Mouse (Mus musculus): ENCODE measurements around the gene Fgfr2. TPM values are rescaled to one million over a fixed set of nuclear protein-coding genes. Genes with fewer than 3 reads are reported as not detected.

Fgfr2 gene
- polyA plus RNA-seq, 1 experiment from 2014 or later, result 47.9 TPM

DNA sequence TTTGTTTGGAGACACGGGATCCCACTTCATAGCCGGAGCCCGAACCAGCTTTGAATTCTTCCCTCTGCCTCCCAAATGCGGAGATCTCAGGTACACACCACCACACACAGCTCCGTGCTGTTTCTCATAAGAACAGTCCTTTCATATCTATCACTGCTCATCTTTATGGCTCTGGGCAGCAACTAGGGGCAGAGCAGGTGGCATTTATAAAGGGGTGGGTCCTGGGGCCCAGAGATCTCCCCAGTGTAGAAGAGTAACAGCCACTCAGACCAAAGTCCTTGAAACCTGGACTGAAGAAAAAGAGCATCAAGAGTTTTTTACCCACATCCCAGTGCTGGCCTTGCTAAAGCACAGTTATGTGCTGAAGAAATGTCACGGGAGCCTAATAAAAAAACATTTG, 542.6 kb downstream of the Fgfr2 start:
- Histone ChIP-seq H3K27me3 (peaks cover 14% of the 10 kb centered on the region; the same call in 1 of the 2 replicates), H3K4me2 (no peak overlapping the region), H3K36me3 (ENCODE audit: poor library complexity, severe bottlenecking) (no peaks in the 10 kb centered on the region), H3K27ac (no peak overlapping the region), H3K4me1 (peaks cover 5% of the 10 kb centered on the region; the same call in 1 of the 2 replicates), H3K9ac (no peak overlapping the region), H3K9me3 (replicated peaks) (no peaks in the 10 kb centered on the region), H3K4me3 (no peak overlapping the region)
- 76% methylated on average over 6 of the region's 6 CpGs for WGBS
- no peak for ATAC-seq

DNA sequence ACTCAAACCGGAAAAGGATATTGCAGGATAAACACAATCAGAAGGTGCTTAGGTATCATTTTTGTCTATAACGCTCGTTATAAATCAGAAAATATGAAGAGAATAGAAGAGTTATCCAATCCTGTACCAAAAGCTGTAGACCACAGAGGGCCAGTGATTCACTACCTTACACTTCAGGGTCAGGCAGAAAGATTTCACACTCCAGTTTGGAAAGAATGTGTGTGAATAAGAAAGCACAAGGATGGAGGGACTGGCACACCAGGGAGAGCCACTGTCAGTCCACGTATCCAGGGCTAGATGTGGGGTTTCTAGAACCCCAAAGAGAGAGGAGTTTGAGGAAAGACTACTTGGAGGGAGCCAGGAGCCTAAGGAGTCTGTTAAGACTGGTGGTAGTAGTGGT, 546.3 kb downstream of the Fgfr2 start:
- H3K4me2 ChIP-seq, result peak overlapping the region; percentile 73; the same call in 1 of the 2 replicates
- WGBS, result 49% methylated on average over 4 of the region's 4 CpGs

DNA sequence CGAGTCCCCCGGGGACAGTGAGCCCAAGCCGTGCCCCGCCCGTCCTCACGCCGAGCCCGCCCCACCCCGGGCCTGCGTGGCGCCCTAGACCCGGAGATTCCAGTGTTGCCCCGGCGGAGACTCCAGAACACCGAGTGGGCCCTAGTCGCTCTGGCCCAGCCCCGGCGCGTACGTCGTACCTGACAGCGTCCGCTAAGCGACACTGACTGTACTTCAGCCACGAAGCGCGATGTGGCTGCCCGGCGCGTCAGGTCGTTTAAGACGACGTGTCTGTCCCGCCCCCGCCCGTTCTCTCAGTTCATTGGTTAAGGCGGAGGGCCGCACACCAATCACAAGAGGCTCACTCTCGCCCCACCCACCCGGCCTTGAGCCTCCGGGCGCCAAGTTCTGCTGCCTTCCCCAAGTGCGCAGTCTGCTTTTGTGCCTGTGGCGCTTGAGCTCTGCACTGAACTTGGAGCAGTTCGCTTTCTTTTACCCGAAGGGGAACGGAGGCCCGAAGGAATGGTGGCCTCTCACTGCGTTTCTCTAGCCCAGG, 547.0 kb downstream of the Fgfr2 start, which contains the start of gene Oat:
Oat (minus strand) TSS at position 283 of the 535 bp plus-strand sequence.
- peaks cover 41% of the 10 kb centered on the region for H3K4me1 ChIP-seq
- H3K9ac ChIP-seq, result peak within 1 kb of the TSS; percentile 76
- peaks cover 14% of the 10 kb centered on the region; the same call in 1 of the 2 replicates for H3K27me3 ChIP-seq
- H3K9me3 ChIP-seq (replicated peaks), result no peaks in the 10 kb centered on the region
- ATAC-seq, result peak; percentile 96
- under 1% methylated on average over 49 of the region's 49 CpGs for WGBS
- H3K36me3 ChIP-seq (ENCODE audit: poor library complexity, severe bottlenecking), result no peaks in the 10 kb centered on the region
- H3K27ac ChIP-seq, result peak within 1 kb of the TSS; percentile 84
- peak within 1 kb of the TSS; percentile 76 for H3K4me3 ChIP-seq
- H3K4me2 ChIP-seq, result peak within 1 kb of the TSS; percentile 73

More for the DNA sequence above, 546.3 kb downstream of the Fgfr2 start:
- no peak overlapping the region for H3K9ac ChIP-seq
- no peak overlapping the region for H3K27ac ChIP-seq
- no peaks in the 10 kb centered on the region for H3K36me3 ChIP-seq (ENCODE audit: poor library complexity, severe bottlenecking)
- ATAC-seq, result no peak
- peaks cover 14% of the 10 kb centered on the region; the same call in 1 of the 2 replicates for H3K27me3 ChIP-seq
- no peak overlapping the region for H3K4me3 ChIP-seq
- no peaks in the 10 kb centered on the region for H3K9me3 ChIP-seq (replicated peaks)
- peaks cover 37% of the 10 kb centered on the region for H3K4me1 ChIP-seq

- Histone ChIP-seq H3K36me3 (ENCODE audit: poor library complexity, severe bottlenecking) (no peaks in the 10 kb centered on the region), H3K4me1 (peaks cover 41% of the 10 kb centered on the region), H3K4me3 (peak overlapping the region; percentile 76), H3K27me3 (peaks cover 14% of the 10 kb centered on the region; the same call in 1 of the 2 replicates), H3K9me3 (replicated peaks) (no peaks in the 10 kb centered on the region), H3K4me2 (peak overlapping the region; percentile 73), H3K9ac (peak overlapping the region; percentile 76), H3K27ac (peak overlapping the region; percentile 84)
- WGBS, result 0% methylated on average over 10 of the region's 13 CpGs
- ATAC-seq, result peak; percentile 91
Observed at GRCm38 (mm10) chr7:132575623-132576022, 547.5 kb downstream of the Fgfr2 start.

GRCm38 (mm10) chr7:132574646-132575045, 548.5 kb downstream of the Fgfr2 start:
- Histone ChIP-seq H3K27me3 (peaks cover 14% of the 10 kb centered on the region; the same call in 1 of the 2 replicates), H3K4me1 (peaks cover 41% of the 10 kb centered on the region), H3K36me3 (ENCODE audit: poor library complexity, severe bottlenecking) (peaks cover 4% of the 10 kb centered on the region; the same call in 1 of the 2 replicates), H3K4me2 (peak overlapping the region; percentile 28; the same call in 1 of the 2 replicates), H3K9ac (no peak overlapping the region), H3K27ac (no peak overlapping the region), H3K9me3 (replicated peaks) (no peaks in the 10 kb centered on the region), H3K4me3 (no peak overlapping the region)
- 91% methylated on average over 5 of the region's 5 CpGs for WGBS
- ATAC-seq, result no peak

- Histone ChIP-seq H3K4me3 (no peak overlapping the region), H3K4me2 (peak overlapping the region; percentile 27), H3K27me3 (0 out of 2 replicates have a peak, but pooled peaks cover 9% of the 10 kb centered on the region), H3K36me3 (ENCODE audit: poor library complexity, severe bottlenecking) (peaks cover 10% of the 10 kb centered on the region), H3K27ac (peak overlapping the region; percentile 70), H3K9ac (no peak overlapping the region), H3K9me3 (replicated peaks) (no peaks in the 10 kb centered on the region), H3K4me1 (peaks cover 41% of the 10 kb centered on the region)
- no peak for ATAC-seq
- 23% methylated on average over 6 of the region's 6 CpGs for WGBS
Observed at GRCm38 (mm10) chr7:132573205-132573604, 549.9 kb downstream of the Fgfr2 start.

DNA sequence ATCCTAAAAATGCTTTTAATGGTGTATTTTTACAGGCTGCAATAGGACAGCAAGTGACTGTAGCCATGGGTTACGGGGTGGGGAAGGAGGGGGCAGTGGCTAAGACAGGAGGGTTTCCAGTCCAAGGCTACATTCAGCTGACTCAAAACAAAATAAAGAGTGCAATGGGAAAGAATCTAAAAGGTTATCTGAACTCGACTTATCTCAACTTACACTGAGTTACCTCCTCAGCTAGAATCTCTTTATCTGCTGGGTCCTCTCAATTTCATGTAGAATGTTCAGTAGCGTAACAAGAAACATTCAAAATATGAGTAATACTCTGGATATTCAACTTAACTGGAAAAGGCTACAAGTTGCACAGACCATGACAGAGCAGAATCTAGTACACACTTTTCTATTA, 550.4 kb downstream of the Fgfr2 start:
- Histone ChIP-seq H3K27ac (peak overlapping the region; percentile 55; the same call in 1 of the 2 replicates), H3K4me2 (peak overlapping the region; percentile 27), H3K4me1 (peaks cover 41% of the 10 kb centered on the region), H3K4me3 (no peak overlapping the region), H3K36me3 (ENCODE audit: poor library complexity, severe bottlenecking) (peaks cover 13% of the 10 kb centered on the region), H3K9me3 (replicated peaks) (no peaks in the 10 kb centered on the region), H3K27me3 (0 out of 2 replicates have a peak, but pooled peaks cover 6% of the 10 kb centered on the region), H3K9ac (no peak overlapping the region)
- no peak for ATAC-seq
- WGBS, result 60% methylated on average over 3 of the region's 3 CpGs

DNA sequence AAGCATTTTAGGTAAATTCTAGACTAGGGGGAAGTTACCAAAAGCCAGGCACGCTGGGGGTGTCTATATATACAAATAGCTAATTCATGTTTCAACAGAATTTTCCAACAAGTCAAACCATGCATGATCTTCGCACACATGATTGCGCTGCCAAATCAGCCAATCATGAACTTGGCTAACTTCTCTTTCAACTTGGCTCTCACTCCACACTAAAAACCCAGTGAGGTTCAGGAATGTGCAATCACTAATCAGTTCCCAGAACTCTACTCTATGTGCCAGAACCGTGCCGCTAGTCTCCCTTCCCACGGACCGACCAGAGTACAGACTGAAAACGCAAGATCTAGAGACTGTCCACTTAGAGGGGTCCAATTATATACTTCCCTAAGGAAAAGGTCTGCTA, 551.7 kb downstream of the Fgfr2 start:
- peak overlapping the region; percentile 48 for H3K27ac ChIP-seq
- no peaks in the 10 kb centered on the region for H3K9me3 ChIP-seq (replicated peaks)
- WGBS, result 62% methylated on average over 8 of the region's 8 CpGs
- ATAC-seq, result no peak
- peaks cover 38% of the 10 kb centered on the region for H3K4me1 ChIP-seq
- H3K9ac ChIP-seq, result no peak overlapping the region
- peaks cover 18% of the 10 kb centered on the region for H3K36me3 ChIP-seq (ENCODE audit: poor library complexity, severe bottlenecking)
- H3K4me3 ChIP-seq, result no peak overlapping the region
- H3K4me2 ChIP-seq, result peak overlapping the region; percentile 20
- H3K27me3 ChIP-seq, result no peaks in the 10 kb centered on the region

DNA sequence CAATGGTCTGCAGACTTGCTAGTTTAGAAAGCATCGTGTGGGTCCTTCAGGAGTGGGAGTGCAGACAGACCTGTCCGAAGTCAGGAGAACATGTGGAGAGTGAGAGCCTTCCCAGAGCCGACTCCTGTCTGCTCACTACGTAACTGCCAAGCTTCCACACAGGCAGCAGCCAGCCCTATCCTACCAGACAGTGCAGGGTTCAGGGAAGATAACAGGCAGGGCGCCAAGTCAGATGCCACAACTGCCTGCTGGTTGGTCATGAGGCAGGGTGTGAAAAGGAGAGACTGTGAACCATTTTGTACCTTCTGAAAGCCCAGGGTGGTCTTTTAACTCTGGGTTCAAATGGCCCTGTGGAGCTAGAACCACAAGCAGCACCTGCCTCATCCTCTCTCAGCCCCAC, 553.1 kb downstream of the Fgfr2 start:
- Histone ChIP-seq H3K4me1 (peaks cover 32% of the 10 kb centered on the region), H3K4me3 (no peak overlapping the region), H3K4me2 (no peak overlapping the region), H3K9me3 (replicated peaks) (no peaks in the 10 kb centered on the region), H3K27ac (no peak overlapping the region), H3K27me3 (no peaks in the 10 kb centered on the region), H3K36me3 (ENCODE audit: poor library complexity, severe bottlenecking) (peaks cover 22% of the 10 kb centered on the region), H3K9ac (no peak overlapping the region)
- ATAC-seq, result no peak
- WGBS, result 86% methylated on average over 5 of the region's 5 CpGs

- Histone ChIP-seq H3K4me2 (no peak overlapping the region), H3K9me3 (replicated peaks) (no peaks in the 10 kb centered on the region), H3K9ac (no peak overlapping the region), H3K36me3 (ENCODE audit: poor library complexity, severe bottlenecking) (peaks cover 34% of the 10 kb centered on the region), H3K4me3 (no peak overlapping the region), H3K27me3 (no peaks in the 10 kb centered on the region), H3K27ac (no peak overlapping the region), H3K4me1 (peaks cover 21% of the 10 kb centered on the region)
- 84% methylated on average over 6 of the region's 6 CpGs for WGBS
- no peak for ATAC-seq
Observed at GRCm38 (mm10) chr7:132568817-132569216, 554.3 kb downstream of the Fgfr2 start.

DNA sequence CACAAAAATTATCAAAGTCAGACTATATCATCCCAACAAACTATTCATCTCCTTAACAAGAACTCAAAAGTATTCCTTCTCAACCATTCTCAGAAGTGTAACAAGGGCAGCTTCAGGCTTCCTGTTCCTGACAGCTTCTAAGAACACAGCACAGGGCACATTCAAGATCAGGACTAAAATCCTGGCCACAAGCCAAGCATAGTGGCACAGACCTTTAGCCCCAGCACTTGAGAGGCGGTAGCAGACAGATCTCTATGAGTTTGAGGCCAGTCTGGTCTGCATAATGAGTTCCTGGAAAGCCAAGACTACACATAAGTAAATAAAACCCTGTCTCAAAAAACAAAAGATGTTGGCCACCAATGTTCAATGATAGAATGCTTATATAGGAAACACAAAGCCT, 557.3 kb downstream of the Fgfr2 start:
- Histone ChIP-seq H3K36me3 (ENCODE audit: poor library complexity, severe bottlenecking) (peaks cover 64% of the 10 kb centered on the region), H3K4me1 (no peaks in the 10 kb centered on the region), H3K9ac (no peak overlapping the region), H3K27ac (no peak overlapping the region), H3K4me3 (no peak overlapping the region), H3K27me3 (no peaks in the 10 kb centered on the region), H3K4me2 (no peak overlapping the region), H3K9me3 (replicated peaks) (no peaks in the 10 kb centered on the region)
- WGBS, result 21% methylated on average over 1 of the region's 1 CpGs
- no peak for ATAC-seq

DNA sequence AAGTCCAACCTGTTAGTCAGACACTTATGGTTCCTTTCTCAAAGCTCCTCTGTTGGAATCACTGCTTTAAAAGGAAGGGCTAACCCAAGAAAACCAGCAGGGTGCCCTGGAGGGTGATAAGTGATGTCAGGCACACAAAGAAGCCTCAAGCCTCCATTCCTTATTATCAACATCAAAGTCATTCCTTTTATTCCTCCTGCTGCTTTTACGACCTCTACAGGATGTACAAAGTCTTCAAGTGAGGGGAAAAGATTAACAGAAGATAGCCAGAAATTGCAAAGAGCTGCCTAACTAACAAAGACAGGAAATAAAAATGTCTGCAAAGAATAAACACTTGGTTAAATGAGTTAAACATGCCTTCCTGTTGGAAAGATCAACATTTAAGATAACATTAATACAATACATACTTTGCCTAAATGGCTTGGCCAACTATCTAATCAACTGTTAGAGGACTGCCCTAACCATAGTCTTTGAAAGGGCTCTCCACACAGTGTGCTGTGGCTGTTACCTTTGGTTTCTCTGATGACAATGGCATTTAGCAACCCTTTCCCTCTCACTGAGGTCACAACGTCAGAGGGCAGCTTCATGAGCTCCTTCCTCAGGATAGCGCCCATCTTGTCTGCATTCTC, 563.9 kb downstream of the Fgfr2 start:
- 79% methylated on average over 3 of the region's 3 CpGs for WGBS
- Histone ChIP-seq H3K4me1 (no peaks in the 10 kb centered on the region; the same call in 1 of the 2 replicates), H3K4me3 (no peak overlapping the region), H3K9ac (no peak overlapping the region), H3K36me3 (ENCODE audit: poor library complexity, severe bottlenecking) (peaks cover 75% of the 10 kb centered on the region), H3K9me3 (replicated peaks) (no peaks in the 10 kb centered on the region), H3K4me2 (no peak overlapping the region), H3K27ac (no peak overlapping the region), H3K27me3 (no peaks in the 10 kb centered on the region; the same call in 1 of the 2 replicates)
- ATAC-seq, result no peak

All from forebrain, embryonic 13.5 days (tissue).